Mouse (Mus musculus) small intestine, adult 2 months (tissue): ENCODE data around the gene 4931409K22Rik. TPM values are rescaled to one million over a fixed set of nuclear protein-coding genes. Genes with fewer than 3 reads are reported as not detected.

ENCODE experiments used
- H3K27ac ChIP-seq: fragments of 200-500 bp; 2 replicates; pipeline ENCODE4 v1.5.1; 2012; ENCODE audit warnings: low read depth, low read length, control low read depth, inconsistent platforms; ENCODE audit not compliant: insufficient read depth
- H3K27me3 ChIP-seq: fragments of 200-500 bp; 2 replicates; pipeline ENCODE4 v1.6.1; 2012; ENCODE audit warnings: mild to moderate bottlenecking, moderate library complexity, low read length, inconsistent platforms; ENCODE audit not compliant: control insufficient read depth, insufficient read depth
- H3K36me3 ChIP-seq: fragments of 200-500 bp; 2 replicates; pipeline ENCODE4 v1.6.1; 2012; ENCODE audit warnings: mild to moderate bottlenecking, low read length, control low read depth, inconsistent platforms; ENCODE audit not compliant: control insufficient read depth, insufficient read depth
- H3K4me1 ChIP-seq: fragments of 200-500 bp; 2 replicates; pipeline ENCODE4 v1.6.1; 2012; ENCODE audit warnings: low read length, inconsistent platforms, mixed read lengths; ENCODE audit not compliant: control insufficient read depth, insufficient read depth, insufficient read length
- H3K4me3 ChIP-seq: fragments of 200-500 bp; 2 replicates; pipeline ENCODE4 v1.5.1; 2012; ENCODE audit warnings: low read depth, mild to moderate bottlenecking, control low read depth, inconsistent platforms, low read length, moderate library complexity
- CTCF ChIP-seq: fragments of 200-500 bp; IDR thresholded peaks from 2 replicates; pipeline ENCODE4 v1.5.1; 2012; ENCODE audit warnings: low read depth, mild to moderate bottlenecking, control low read depth, inconsistent platforms, low read length, moderate library complexity, mixed read lengths; ENCODE audit not compliant: insufficient replicate concordance, insufficient read length; ENCODE audit errors: extremely low read depth
- POLR2A ChIP-seq: fragments of 200-500 bp; IDR thresholded peaks from 2 replicates; pipeline ENCODE4 v1.6.1; 2012; ENCODE audit warnings: low read depth, mild to moderate bottlenecking, control low read depth, inconsistent platforms, low read length, moderate library complexity
- WGBS: fragments of 180-500 bp; shearing (Covaris S2); methylation state at CpG from one replicate; pipeline ENCODE4 v1.1.7; 2018; 5-methylcytosine and 5-hydroxymethylcytosine counted together
- polyA plus RNA-seq: library from polyadenylated mRNA; depleted of rRNA; stranded (reverse); fragments of >200 nt; gene quantifications from 2 replicates; pipeline ENCODE4 v1.2.3, GENCODE M21; 2012; rRNA removed

4931409K22Rik gene
- polyA plus RNA-seq, 1 experiment: not detected

DNA sequence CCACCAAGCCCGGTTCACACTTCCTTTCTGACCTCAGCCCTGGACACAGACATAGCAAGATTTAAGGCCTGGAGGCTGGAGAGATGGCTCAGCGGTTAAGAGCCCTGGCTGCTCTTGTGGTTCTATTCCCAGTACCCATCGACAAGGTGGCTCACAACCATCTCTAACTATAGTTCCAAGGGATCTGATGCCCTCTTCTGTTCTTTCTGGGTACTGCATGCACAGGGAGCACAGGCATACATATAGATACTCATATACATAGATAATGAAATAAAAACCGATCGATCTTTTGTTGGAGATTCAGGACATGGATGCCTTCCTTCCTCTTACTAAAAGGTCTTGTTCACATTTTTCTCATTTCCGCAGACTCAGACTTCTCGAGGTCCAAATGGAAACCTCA is 48.2 kb downstream of the 4931409K22Rik start:
- Histone ChIP-seq H3K36me3 (no peaks in the 10 kb centered on the region), H3K27me3 (0 out of 2 replicates have a peak, but pooled peaks cover 5% of the 10 kb centered on the region), H3K4me3 (no peak overlapping the region), H3K27ac (no peak overlapping the region), H3K4me1 (no peaks in the 10 kb centered on the region)
- TF ChIP-seq POLR2A (no peak), CTCF (no peak)
- 88% methylated on average over 7 of the region's 7 CpGs for WGBS

- Histone ChIP-seq H3K36me3 (peaks cover 11% of the 10 kb centered on the region), H3K4me3 (no peak overlapping the region), H3K27ac (no peak overlapping the region), H3K27me3 (0 out of 2 replicates have a peak, but pooled peaks cover 5% of the 10 kb centered on the region), H3K4me1 (no peaks in the 10 kb centered on the region)
- WGBS: 44% methylated on average over 2 of the region's 2 CpGs
- TF ChIP-seq POLR2A (no peak), CTCF (no peak)
These were observed 51.1 kb downstream of the 4931409K22Rik start for GRCm38 (mm10) chr5:24505513-24505912.

- Histone ChIP-seq H3K4me1 (no peaks in the 10 kb centered on the region), H3K36me3 (peaks cover 25% of the 10 kb centered on the region), H3K27ac (no peak overlapping the region), H3K27me3 (0 out of 2 replicates have a peak, but pooled peaks cover 5% of the 10 kb centered on the region), H3K4me3 (no peak overlapping the region)
- WGBS: 76% methylated on average over 4 of the region's 4 CpGs
- TF ChIP-seq POLR2A: no peak
- TF ChIP-seq CTCF: no peak
These were observed 53.8 kb downstream of the 4931409K22Rik start for GRCm38 (mm10) chr5:24502786-24503185.

DNA sequence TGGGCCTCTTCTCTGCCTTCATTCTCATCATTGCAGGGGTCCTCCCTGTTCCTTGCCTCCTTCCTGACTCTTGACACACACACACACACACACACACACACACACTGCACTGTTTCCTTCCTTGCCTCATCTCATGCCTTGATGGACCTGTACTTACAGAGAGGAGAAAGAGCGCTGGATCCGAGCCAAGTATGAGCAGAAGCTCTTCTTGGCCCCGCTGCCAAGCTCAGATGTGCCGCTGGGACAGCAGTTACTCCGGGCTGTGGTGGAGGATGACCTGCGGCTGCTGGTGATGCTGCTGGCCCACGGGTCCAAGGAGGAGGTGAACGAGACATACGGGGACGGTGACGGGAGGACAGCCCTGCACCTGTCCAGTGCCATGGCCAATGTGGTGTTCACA is 55.8 kb downstream of the 4931409K22Rik start:
- H3K4me1 ChIP-seq: no peaks in the 10 kb centered on the region
- TF ChIP-seq POLR2A: no peak
- no peak for TF ChIP-seq CTCF
- WGBS: 86% methylated on average over 11 of the region's 11 CpGs
- no peak overlapping the region for H3K27ac ChIP-seq
- 0 out of 2 replicates have a peak, but pooled peaks cover 5% of the 10 kb centered on the region for H3K27me3 ChIP-seq
- H3K4me3 ChIP-seq: no peak overlapping the region
- H3K36me3 ChIP-seq: peaks cover 25% of the 10 kb centered on the region

DNA sequence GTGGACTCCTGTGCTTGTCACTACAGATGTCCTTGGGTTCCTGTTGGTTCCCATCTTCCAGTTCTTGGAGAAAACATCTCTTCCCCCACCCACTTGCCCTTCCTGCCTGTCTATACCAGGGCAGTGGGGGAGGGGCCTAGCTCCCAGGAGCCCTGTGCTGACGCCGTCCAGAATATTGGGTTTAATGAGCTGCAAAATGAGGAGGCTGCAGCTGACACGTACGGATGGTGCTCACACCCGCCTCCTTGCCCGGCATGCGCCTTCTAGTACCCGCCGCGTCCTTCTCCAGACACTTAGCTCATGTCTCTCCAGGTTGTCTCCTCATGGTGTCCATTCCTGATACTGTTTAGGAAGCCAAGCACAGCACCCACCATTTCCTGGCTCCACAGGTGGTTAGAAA is 57.5 kb downstream of the 4931409K22Rik start:
- H3K27me3 ChIP-seq: no peaks in the 10 kb centered on the region

GRCm38 (mm10) chr5:24497526-24497925 is 59.1 kb downstream of the 4931409K22Rik start:
- no peak for TF ChIP-seq POLR2A
- TF ChIP-seq CTCF: no peak
- H3K36me3 ChIP-seq: peaks cover 40% of the 10 kb centered on the region
- H3K4me3 ChIP-seq: no peak overlapping the region
- WGBS: 91% methylated on average over 12 of the region's 12 CpGs
- H3K27ac ChIP-seq: no peak overlapping the region
- no peaks in the 10 kb centered on the region for H3K4me1 ChIP-seq
- no peaks in the 10 kb centered on the region for H3K27me3 ChIP-seq

More for the DNA sequence above, 57.5 kb downstream of the 4931409K22Rik start:
- WGBS: 94% methylated on average over 10 of the region's 10 CpGs
- no peak overlapping the region for H3K4me3 ChIP-seq
- H3K4me1 ChIP-seq: no peaks in the 10 kb centered on the region
- TF ChIP-seq CTCF: no peak
- no peak for TF ChIP-seq POLR2A
- H3K27ac ChIP-seq: no peak overlapping the region
- peaks cover 32% of the 10 kb centered on the region for H3K36me3 ChIP-seq

GRCm38 (mm10) chr5:24496756-24497155 is 59.9 kb downstream of the 4931409K22Rik start:
- Histone ChIP-seq H3K27ac (no peak overlapping the region), H3K4me1 (no peaks in the 10 kb centered on the region), H3K4me3 (no peak overlapping the region), H3K27me3 (no peaks in the 10 kb centered on the region), H3K36me3 (peaks cover 47% of the 10 kb centered on the region)
- no peak for TF ChIP-seq CTCF
- TF ChIP-seq POLR2A: no peak
- 89% methylated on average over 6 of the region's 6 CpGs for WGBS

- Histone ChIP-seq H3K27ac (no peak overlapping the region), H3K4me1 (no peaks in the 10 kb centered on the region), H3K27me3 (no peaks in the 10 kb centered on the region), H3K36me3 (peaks cover 41% of the 10 kb centered on the region), H3K4me3 (no peak overlapping the region)
- TF ChIP-seq POLR2A: no peak
- TF ChIP-seq CTCF: no peak
- WGBS: 95% methylated on average over 15 of the region's 15 CpGs
These were observed 61.6 kb downstream of the 4931409K22Rik start for GRCm38 (mm10) chr5:24495019-24495418.

Other genes starting within 250 kb of the 4931409K22Rik start
- gene Kcnh2, start 205.2 kb downstream of the 4931409K22Rik start, polyA plus RNA-seq: 21.9 and 26.3 TPM in 2 replicates
- gene Nos3, start 192.0 kb downstream of the 4931409K22Rik start, polyA plus RNA-seq: 2.8 and 4.0 TPM in 2 replicates
- gene Atg9b, start 164.7 kb downstream of the 4931409K22Rik start, polyA plus RNA-seq: 0.43 and 1.9 TPM in 2 replicates
- gene Abcb8, start 163.1 kb downstream of the 4931409K22Rik start, polyA plus RNA-seq: 53.2 and 83.7 TPM in 2 replicates
- 0.58 and 1.9 TPM in 2 replicates for gene Asic3, start 143.4 kb downstream of the 4931409K22Rik start, polyA plus RNA-seq
- gene Cdk5, start 133.3 kb downstream of the 4931409K22Rik start, polyA plus RNA-seq: 34.0 and 64.7 TPM in 2 replicates
- 51.4 and 90.6 TPM in 2 replicates for gene Slc4a2, start 133.0 kb downstream of the 4931409K22Rik start, polyA plus RNA-seq
- 159 and 230 TPM in 2 replicates for gene Fastk, start 111.5 kb downstream of the 4931409K22Rik start, polyA plus RNA-seq
- 51.7 and 135 TPM in 2 replicates for gene Tmub1, start 109.0 kb downstream of the 4931409K22Rik start, polyA plus RNA-seq
- gene Agap3, start 104.6 kb downstream of the 4931409K22Rik start, polyA plus RNA-seq: 31.4 and 59.4 TPM in 2 replicates
- gene Gbx1, start 29.6 kb downstream of the 4931409K22Rik start, polyA plus RNA-seq: not detected in 2 replicates
- 0.42 and 0.47 TPM in 2 replicates for gene Asb10, start 15.8 kb downstream of the 4931409K22Rik start, polyA plus RNA-seq
- 20.4 and 32.3 TPM in 2 replicates for gene Abcf2, start 20.7 kb upstream of the 4931409K22Rik start, polyA plus RNA-seq
- 19.9 and 25.7 TPM in 2 replicates for gene Chpf2, start 29.9 kb upstream of the 4931409K22Rik start, polyA plus RNA-seq
- gene Smarcd3, start 67.6 kb upstream of the 4931409K22Rik start, polyA plus RNA-seq: 8.5 and 9.0 TPM in 2 replicates
- gene Nub1, start 128.7 kb upstream of the 4931409K22Rik start, polyA plus RNA-seq: 15.4 and 44.1 TPM in 2 replicates
- gene Wdr86, start 173.9 kb upstream of the 4931409K22Rik start, polyA plus RNA-seq: 1.3 and 2.5 TPM in 2 replicates
- gene Crygn, start 201.2 kb upstream of the 4931409K22Rik start, polyA plus RNA-seq: 0.37 TPM in 1 of 2 replicates, not detected in the other